Comparison of ENCODE assay signal across 1 mouse cellular context in the genomic region with DNA sequence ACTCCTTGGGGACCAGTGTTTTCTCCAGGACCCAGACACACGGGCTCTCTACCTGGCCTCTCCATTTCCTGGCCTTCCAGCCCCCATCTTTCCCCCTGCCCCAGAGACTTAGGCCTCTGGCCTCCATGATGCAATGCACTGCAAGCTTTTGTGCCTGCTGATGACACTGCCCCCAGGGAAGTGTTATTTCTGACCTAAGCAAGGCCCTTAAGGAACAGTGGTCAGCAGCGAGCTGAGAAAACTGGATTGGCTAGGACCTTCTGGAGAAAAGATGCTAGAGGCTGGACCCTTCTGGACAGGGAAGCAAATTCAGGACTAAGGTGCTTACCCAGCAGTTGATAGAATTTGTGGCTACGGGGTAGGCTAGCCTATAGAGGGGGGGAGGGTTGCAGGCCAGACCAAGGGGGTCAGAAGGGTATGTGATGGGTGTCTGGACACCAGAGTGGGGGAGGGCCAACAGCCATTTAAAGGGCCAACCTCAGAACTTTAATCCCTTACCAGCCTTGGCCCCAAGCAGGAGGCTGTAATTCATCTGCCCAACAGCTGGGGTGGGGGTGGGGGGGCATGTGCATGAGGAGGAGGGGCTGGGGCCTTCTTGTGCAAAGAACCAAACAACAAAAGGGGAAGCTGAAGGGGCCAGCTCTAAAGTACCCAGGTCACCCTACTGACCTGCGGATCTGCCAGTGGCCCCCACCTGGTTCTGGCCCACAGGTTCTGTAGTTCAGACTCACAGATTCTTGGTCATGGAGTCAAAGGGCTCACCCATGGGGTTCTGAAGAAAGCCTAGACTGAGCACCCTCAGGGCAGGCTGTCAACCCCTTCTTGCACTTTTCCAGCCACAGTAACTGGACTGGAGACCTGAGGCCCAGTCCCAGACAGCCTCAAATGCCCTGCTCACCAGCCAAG.
TF ChIP-seq lines count a peak whose summit lies in the region.

No protein-coding gene starts in this region.

TF ChIP-seq in myocyte, 11 proteins besides CTCF, POLR2A, EP300 and RAD21 (continued from another document):
- TF ChIP-seq E2F4 (IDR thresholded peaks at IDR 0.05; ENCODE audit: insufficient read depth), result no peak
- TF ChIP-seq REST (IDR thresholded peaks at IDR 0.05; ENCODE audit: insufficient read depth, insufficient read length), result no peak
- TF ChIP-seq TCF3 (IDR thresholded peaks at IDR 0.05; ENCODE audit: insufficient read length, low read depth), result no peak
- peak; percentile 77 for TF ChIP-seq TCF12 (IDR thresholded peaks at IDR 0.05; ENCODE audit: insufficient read depth, poor library complexity, severe bottlenecking)
